Mouse (Mus musculus) T-helper 17 cell (primary cell): ENCODE data around the gene AI413582.

Experiments used
- in situ Hi-C, 2 experiments: fragments of 300-600 bp; cut with MboI, MseI; formaldehyde crosslinking; loops; 1 replicate in 1 of 2; 2 replicates in 1 of 2; pipeline ENCODE4 v1.15.1; 2025; ENCODE audit warnings: high pct_unique_total_duplicates in 2 of 2

The AI413582 gene

DNA sequence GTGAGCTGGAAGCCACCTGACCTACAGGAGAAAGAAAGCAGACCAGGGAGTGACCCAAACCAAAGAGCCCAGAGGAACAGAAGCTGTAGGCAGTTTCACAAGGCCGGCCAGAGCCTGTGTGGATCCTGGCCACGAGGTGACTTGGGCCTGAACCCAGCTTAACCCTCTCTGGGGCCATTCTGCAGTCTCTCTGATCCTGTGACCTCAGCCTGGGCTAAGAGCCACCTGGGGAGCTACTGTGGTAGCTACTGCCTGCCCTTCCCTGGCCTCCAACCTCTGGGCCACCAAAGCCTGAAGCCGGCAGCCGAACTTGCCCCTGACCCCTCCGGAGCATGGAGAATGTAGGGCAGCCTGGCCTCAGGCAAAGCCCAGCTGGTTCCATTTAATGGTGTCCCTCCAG lies 36.8 kb downstream of the AI413582 start:
- in situ Hi-C loops = no loop called here

DNA sequence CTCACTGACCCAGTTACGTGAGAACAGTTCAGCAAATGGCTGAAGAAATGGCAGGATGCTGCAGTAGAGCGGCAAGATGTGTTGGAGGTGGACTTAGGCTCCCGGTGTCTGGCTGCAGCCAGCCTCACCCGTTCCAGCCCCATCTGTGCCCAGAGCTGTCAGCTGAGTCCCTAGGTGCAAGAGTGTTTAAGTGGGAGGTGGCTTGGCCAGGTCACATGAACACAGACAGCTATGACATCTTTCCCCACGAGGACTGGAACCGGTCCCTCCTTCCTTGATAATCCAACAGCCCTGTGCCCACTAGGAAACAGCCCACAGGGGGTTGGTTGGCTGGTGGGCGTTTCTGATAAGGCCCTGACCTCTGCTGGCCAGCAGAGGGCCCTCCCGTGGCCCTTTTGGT lies 37.5 kb downstream of the AI413582 start:
- in situ Hi-C loops = no loop called here

DNA sequence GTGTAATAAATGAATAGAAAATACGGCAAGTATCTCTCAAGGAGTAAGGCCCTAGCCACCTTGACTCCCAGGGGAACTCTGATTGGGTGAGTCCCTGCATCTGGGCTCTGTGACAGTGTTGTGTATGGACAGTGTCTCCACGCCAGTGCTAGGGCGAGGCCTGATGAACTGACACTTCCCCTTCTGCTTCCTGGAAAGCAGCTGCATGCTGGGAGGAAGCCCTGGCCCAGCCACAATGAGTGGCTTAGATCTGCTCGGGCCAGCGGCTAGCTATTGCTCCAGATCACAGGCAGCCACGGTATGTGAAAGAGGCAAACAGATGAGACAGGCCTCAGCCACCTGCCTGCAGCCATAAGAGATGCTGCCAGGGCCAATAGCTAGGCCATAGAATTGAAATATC lies 38.4 kb downstream of the AI413582 start:
- in situ Hi-C loops = no loop called here

DNA sequence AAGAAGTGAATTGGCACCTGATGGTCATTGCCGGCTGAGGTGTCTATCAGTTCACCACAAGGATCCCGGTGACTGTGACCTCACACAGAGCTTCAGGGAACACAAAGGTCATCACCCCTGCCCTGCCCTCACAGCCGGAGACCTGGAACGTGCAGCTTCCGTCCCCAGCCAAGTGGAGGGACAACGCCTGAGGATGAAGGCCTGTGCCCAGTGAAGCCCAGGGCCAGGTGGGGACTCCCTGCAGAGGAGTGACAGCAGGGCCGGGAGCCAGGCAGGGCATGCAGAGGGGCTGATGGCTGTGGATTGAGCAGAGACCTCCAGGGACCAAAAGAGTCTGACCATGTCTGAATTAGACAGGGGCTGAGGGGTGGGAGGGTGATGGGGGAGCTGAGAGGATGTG lies 42.4 kb downstream of the AI413582 start:
- in situ Hi-C loops = loop anchor here in 1 of 2 experiments (25.0 kb wide), 2 partner anchors 336 to 661 kb away; no protein-coding TSS in a partner anchor

DNA sequence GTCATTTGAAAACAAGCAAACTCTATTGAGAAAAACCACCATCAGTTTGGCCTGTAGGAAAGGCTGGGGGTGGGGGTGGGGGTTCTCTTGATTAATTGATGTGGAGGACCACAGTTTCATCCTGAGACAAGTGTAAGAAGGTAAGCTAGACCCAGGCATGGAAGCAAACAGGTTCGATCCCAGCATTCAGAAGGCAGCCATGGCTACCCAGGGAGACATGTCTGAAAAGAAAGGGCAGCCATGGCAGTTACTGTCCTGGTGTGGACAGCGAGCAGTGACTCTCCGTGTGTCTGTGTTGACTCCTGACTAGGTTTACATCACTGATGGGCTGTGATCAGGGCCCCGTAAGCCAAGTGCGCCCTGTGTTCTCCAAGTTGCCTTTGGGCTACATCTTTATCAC lies 44.3 kb downstream of the AI413582 start, which contains the start of gene Grm4:
Gene Grm4 (minus strand): TSS at position 101 of the 400 bp plus-strand sequence.
- in situ Hi-C loops = loop anchor here in 1 of 2 experiments (25.0 kb wide), 2 partner anchors 334 to 659 kb away; no protein-coding TSS in a partner anchor

DNA sequence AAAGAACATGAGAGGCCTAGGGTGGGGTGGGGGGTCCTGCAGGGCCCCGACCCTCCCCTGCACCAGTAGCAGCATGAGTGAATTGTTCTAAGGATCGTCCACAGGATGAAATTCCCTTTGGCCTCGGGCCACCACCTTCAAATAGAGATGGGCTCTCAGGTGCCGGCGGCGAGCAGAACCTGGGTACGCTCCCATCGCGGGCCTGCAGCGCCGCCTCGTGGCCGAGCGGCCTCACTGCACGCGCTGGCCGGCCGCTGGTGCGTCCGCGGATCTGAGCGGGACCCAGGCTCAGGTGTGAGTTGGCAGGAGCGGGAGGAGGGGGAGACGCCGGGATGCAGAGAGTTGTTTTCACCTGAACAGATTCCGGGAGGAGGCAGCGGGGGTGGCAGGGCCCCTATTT lies 45.0 kb downstream of the AI413582 start:
- in situ Hi-C loops = loop anchor here in 1 of 2 experiments (25.0 kb wide), 2 partner anchors 333 to 658 kb away; no protein-coding TSS in a partner anchor

DNA sequence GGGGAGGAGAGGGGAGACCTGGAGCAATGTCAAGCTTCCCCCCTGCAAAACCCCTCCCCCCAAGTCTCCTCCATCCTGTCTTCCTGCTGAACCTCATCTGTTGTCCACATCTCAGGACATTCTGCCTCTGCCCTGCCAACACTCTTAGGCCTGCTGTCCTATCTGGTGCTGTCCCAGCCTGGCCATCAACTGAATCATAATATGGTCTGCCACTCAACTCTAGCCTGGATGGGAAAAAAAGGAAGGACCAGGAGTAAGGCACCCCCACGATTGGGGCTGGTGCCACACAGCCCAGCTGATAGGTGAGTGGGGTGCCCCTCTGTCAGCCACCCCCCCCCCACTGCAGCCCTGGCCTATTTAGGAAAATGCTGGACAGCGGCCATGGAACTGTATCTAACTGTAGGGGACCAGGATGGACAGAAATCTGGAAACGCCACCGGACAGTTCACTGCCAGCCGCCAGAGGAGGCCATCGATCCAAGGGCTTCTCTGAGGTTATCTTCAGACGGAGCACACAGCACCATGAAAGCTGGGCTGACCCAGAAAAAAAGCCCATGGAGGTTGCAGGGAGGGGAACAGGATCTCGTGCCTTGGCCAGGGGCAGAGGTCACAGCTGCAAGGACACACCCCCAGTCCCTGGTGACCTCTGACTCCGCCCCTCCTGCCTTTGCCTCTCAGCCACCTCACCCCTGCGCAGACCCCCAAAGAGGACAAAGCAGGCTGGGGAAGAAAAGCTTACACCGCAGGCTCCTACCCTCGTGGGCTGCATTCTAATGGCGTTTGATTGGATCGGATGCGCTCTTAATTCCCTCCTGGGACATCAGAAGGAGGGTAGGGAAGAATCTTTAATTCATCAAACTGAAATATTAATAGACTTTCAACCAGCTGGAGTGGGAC lies 46.6 kb downstream of the AI413582 start:
- in situ Hi-C loops = loop anchor here in 1 of 2 experiments (25.0 kb wide), 2 partner anchors 332 to 657 kb away; no protein-coding TSS in a partner anchor

DNA sequence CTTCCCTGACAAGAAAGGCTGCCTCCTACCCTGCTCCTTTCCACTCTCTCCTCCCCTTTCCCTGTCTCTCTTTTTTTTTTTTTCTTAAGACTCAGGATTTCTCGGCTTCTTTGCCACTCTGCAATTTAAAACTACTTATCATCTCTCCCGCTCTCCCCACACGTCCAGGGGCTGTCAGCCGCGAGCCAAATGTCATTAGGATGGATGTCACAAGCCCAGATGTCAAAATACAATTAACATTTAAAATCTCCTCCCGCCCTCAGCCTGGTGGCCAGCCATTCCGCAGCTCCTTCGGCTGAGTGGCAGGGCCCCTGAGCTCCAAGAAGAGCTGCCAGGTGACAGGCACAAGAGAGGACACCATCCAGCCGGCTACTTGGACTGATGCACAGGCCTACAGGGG lies 47.3 kb downstream of the AI413582 start:
- in situ Hi-C loops = loop anchor here in 1 of 2 experiments (25.0 kb wide), 2 partner anchors 331 to 656 kb away; no protein-coding TSS in a partner anchor

DNA sequence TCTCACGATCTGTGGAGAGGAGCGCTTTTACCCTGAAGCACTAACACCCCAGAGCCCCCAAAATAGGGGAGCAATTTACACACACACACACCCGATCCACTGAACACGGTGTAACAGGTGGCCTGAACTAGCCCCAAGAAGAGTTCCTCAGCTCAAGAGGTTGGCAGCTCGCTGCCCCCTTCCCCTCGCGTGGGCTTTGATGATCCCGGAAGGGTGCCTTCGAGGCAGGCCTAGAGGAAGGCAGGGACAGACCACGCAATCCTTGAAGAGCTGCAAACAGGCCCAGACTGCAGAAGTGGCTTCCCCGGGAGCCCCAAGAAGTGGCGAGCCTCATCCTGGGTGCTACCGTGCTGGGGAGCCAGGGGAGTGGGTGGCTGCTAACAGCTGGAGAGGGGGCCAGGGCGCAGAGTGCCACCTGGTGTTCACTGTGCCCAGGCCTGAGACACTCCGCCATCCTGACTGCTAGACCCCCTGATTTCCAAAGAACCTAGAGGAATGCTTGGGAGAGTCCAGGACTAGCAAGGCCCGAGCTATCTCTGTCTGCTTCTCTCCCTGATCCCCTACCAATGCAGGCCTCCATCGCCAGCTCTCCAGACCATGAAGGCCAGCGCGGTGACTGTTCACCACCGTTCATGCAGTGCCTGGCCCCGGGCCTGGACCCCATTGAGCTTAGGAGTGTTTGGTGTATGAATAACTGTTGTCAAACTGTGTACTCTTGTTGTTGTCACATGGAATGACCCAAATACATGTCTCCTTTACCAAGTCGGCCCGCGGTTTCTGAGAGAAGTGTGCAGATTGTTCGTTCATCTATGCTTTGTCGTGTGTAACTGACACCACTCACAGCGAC lies 51.4 kb downstream of the AI413582 start:
- in situ Hi-C loops = loop anchor here in 1 of 2 experiments (25.0 kb wide), 2 partner anchors 327 to 652 kb away; no protein-coding TSS in a partner anchor
